Mouse (Mus musculus) kidney, adult 2 months (tissue): ENCODE measurements at regions not wholly inside any gene's neighbourhood (a gene's known extent, or its start where the extent isn't known, plus 50 kb on each side); places are given as distances from the start of the nearest gene placed in this dataset.

Source experiments
- DNase-seq: peaks from one replicate; pipeline ENCODE4 v3.0.0; 2021
- H3K27ac ChIP-seq: fragments of 200-500 bp; 2 replicates; pipeline ENCODE4 v1.5.1; 2012; ENCODE audit warnings: low read depth, low read length, control low read depth, inconsistent platforms; ENCODE audit not compliant: insufficient read depth
- H3K27me3 ChIP-seq: fragments of 200-500 bp; replicated peaks from 2 replicates; pipeline ENCODE4 v1.6.1; 2012; ENCODE audit warnings: mild to moderate bottlenecking, moderate library complexity, low read length, inconsistent platforms; ENCODE audit not compliant: control insufficient read depth, insufficient read depth
- H3K36me3 ChIP-seq: fragments of 200-500 bp; 2 replicates; pipeline ENCODE4 v1.6.1; 2012; ENCODE audit warnings: mild to moderate bottlenecking, moderate library complexity, low read length, inconsistent platforms; ENCODE audit not compliant: control insufficient read depth, insufficient read depth
- H3K4me1 ChIP-seq: fragments of 200-500 bp; 2 replicates; pipeline ENCODE4 v1.6.1; 2011; ENCODE audit warnings: low read length; ENCODE audit not compliant: control insufficient read depth, insufficient read depth
- H3K4me3 ChIP-seq: fragments of 200-500 bp; 2 replicates; pipeline ENCODE4 v1.5.1; 2011; ENCODE audit warnings: mild to moderate bottlenecking, low read depth, low read length, control low read depth; ENCODE audit not compliant: insufficient read depth
- CTCF ChIP-seq: fragments of 200-500 bp; conservative IDR thresholded peaks from 2 replicates; pipeline ENCODE4 v1.5.1; 2011; ENCODE audit warnings: low read depth, mild to moderate bottlenecking, control low read depth, low read length, moderate library complexity, mixed read lengths; ENCODE audit not compliant: insufficient read depth, insufficient read length
- POLR2A ChIP-seq: fragments of 200-500 bp; IDR thresholded peaks from one replicate; pipeline ENCODE4 v1.6.1; 2011; ENCODE audit warnings: low read depth, low read length, control low read depth
- WGBS: fragments of 180-500 bp; shearing (Covaris S2); methylation state at CpG from one replicate; pipeline ENCODE4 v1.1.7; 2018; 5-methylcytosine and 5-hydroxymethylcytosine counted together

GRCm38 (mm10) chr12:110059321-110059720 is 219.5 kb upstream of the Dio3 start:
- no peak for DNase-seq
- Histone ChIP-seq H3K36me3 (no peaks in the 10 kb centered on the region), H3K4me3 (no peak overlapping the region), H3K27me3 (no peaks in the 10 kb centered on the region), H3K4me1 (no peaks in the 10 kb centered on the region), H3K27ac (no peak overlapping the region)
- TF ChIP-seq CTCF (no peak; the same call in 1 of the 2 replicates), POLR2A (no peak)
- 89% methylated on average over 5 of the region's 5 CpGs for WGBS

- H3K27me3 ChIP-seq: no peaks in the 10 kb centered on the region
- no peak for DNase-seq
- H3K27ac ChIP-seq: no peak overlapping the region
- H3K4me1 ChIP-seq: no peaks in the 10 kb centered on the region
- H3K36me3 ChIP-seq: no peaks in the 10 kb centered on the region
- TF ChIP-seq CTCF: no peak
- TF ChIP-seq POLR2A: no peak
- WGBS: 79% methylated on average over 6 of the region's 6 CpGs
- no peak overlapping the region for H3K4me3 ChIP-seq
These were observed 216.9 kb upstream of the Dio3 start for GRCm38 (mm10) chr12:110061961-110062360.

GRCm38 (mm10) chr12:110063013-110063412 is 215.9 kb upstream of the Dio3 start:
- no peak; the same call in 1 of the 2 replicates for TF ChIP-seq CTCF
- TF ChIP-seq POLR2A: no peak
- DNase-seq: no peak
- 34% methylated on average over 8 of the region's 8 CpGs for WGBS

GRCm38 (mm10) chr12:110066361-110066885 is 212.4 kb upstream of the Dio3 start:
- Histone ChIP-seq H3K36me3 (no peaks in the 10 kb centered on the region), H3K4me1 (no peaks in the 10 kb centered on the region), H3K27me3 (no peaks in the 10 kb centered on the region), H3K27ac (no peak overlapping the region), H3K4me3 (no peak overlapping the region)
- no peak for DNase-seq
- TF ChIP-seq POLR2A (no peak), CTCF (no peak)
- WGBS: 69% methylated on average over 4 of the region's 4 CpGs

More at GRCm38 (mm10) chr12:110063013-110063412, 215.9 kb upstream of the Dio3 start:
- Histone ChIP-seq H3K27ac (no peak overlapping the region), H3K4me1 (no peaks in the 10 kb centered on the region), H3K36me3 (no peaks in the 10 kb centered on the region), H3K27me3 (no peaks in the 10 kb centered on the region), H3K4me3 (no peak overlapping the region)

GRCm38 (mm10) chr12:110070506-110070905 is 208.4 kb upstream of the Dio3 start:
- no peak for DNase-seq
- Histone ChIP-seq H3K4me1 (no peaks in the 10 kb centered on the region), H3K27ac (no peak overlapping the region), H3K36me3 (no peaks in the 10 kb centered on the region), H3K27me3 (no peaks in the 10 kb centered on the region), H3K4me3 (no peak overlapping the region)
- TF ChIP-seq CTCF: no peak
- TF ChIP-seq POLR2A: no peak
- 86% methylated on average over 6 of the region's 6 CpGs for WGBS

GRCm38 (mm10) chr12:110071823-110072222 is 207.0 kb upstream of the Dio3 start:
- TF ChIP-seq POLR2A: no peak
- no peak for TF ChIP-seq CTCF
- no peaks in the 10 kb centered on the region for H3K4me1 ChIP-seq
- H3K27ac ChIP-seq: no peak overlapping the region
- H3K27me3 ChIP-seq: no peaks in the 10 kb centered on the region
- no peak for DNase-seq
- WGBS: 72% methylated on average over 4 of the region's 4 CpGs
- H3K4me3 ChIP-seq: no peak overlapping the region
- no peaks in the 10 kb centered on the region for H3K36me3 ChIP-seq

GRCm38 (mm10) chr12:110074921-110075320 is 203.9 kb upstream of the Dio3 start:
- no peaks in the 10 kb centered on the region for H3K36me3 ChIP-seq
- 91% methylated on average over 8 of the region's 8 CpGs for WGBS
- DNase-seq: no peak

More at GRCm38 (mm10) chr12:110074921-110075320, 203.9 kb upstream of the Dio3 start:
- 0 out of 2 replicates have a peak, but pooled peaks cover 3% of the 10 kb centered on the region for H3K4me1 ChIP-seq
- H3K4me3 ChIP-seq: no peak overlapping the region
- no peak overlapping the region for H3K27ac ChIP-seq
- no peaks in the 10 kb centered on the region for H3K27me3 ChIP-seq
- TF ChIP-seq POLR2A: no peak
- no peak for TF ChIP-seq CTCF
